Mouse (Mus musculus) layer of hippocampus, postnatal 10 days (tissue): ENCODE results near the gene Atp6v1g2. TPM values are rescaled to one million over a fixed set of nuclear protein-coding genes. Genes with fewer than 3 reads are reported as not detected.

Source experiments
- DNase-seq, 2 experiments: peaks; one replicate each; pipeline ENCODE4 v3.0.0; 2021; ENCODE audit warnings: low spot score in 2 of 2
- long read RNA-seq: library from polyadenylated mRNA; stranded (forward); transcript quantifications from one replicate; pipeline ENCODE4 v2.0.0, GENCODE M21; 2023
- total RNA-seq, 2 experiments: library from RNA; stranded (reverse); gene quantifications; 2 replicates each; pipeline ENCODE4 v1.2.3; 2021

The Atp6v1g2 gene
- 100 to 1,000 TPM; 310 to 356 TPM for total RNA-seq
- long read RNA-seq, transcript Atp6v1g2-204 (2 exons, 1,041 nt): minor isoform, 23 of 558 reads
- long read RNA-seq, transcript Atp6v1g2-201 (3 exons, 1,528 nt): major isoform, 426 of 558 reads
- long read RNA-seq, partial matches to known transcripts: 4 of 558 reads
- long read RNA-seq, other reads (novel, unspliced or antisense): 105 of 558 reads

GRCm38 (mm10) chr17:35233114-35233980 is at the start of gene Atp6v1g2:
Gene Atp6v1g2 (plus strand): TSS chr17:35233660.
- no peak for DNase-seq

GRCm38 (mm10) chr17:35185639-35186611 is 47.5 kb upstream of the Atp6v1g2 start:
- no peak for DNase-seq

GRCm38 (mm10) chr17:35186681-35187080 is 46.8 kb upstream of the Atp6v1g2 start:
- DNase-seq: no peak

GRCm38 (mm10) chr17:35187345-35187744 is 46.1 kb upstream of the Atp6v1g2 start:
- no peak for DNase-seq

GRCm38 (mm10) chr17:35187959-35188610 is 45.4 kb upstream of the Atp6v1g2 start, which contains the start of gene Lst1:
Gene Lst1 (minus strand): TSS chr17:35188439.
- DNase-seq: no peak

GRCm38 (mm10) chr17:35189186-35189585 is 44.3 kb upstream of the Atp6v1g2 start:
- DNase-seq: no peak

GRCm38 (mm10) chr17:35190096-35190495 is 43.4 kb upstream of the Atp6v1g2 start:
- no peak for DNase-seq

GRCm38 (mm10) chr17:35191723-35192122 is 41.7 kb upstream of the Atp6v1g2 start:
- no peak for DNase-seq

GRCm38 (mm10) chr17:35192924-35193323 is 40.5 kb upstream of the Atp6v1g2 start:
- DNase-seq: no peak

- no peak for DNase-seq
These were observed 39.3 kb upstream of the Atp6v1g2 start, which contains the start of gene Ltb for GRCm38 (mm10) chr17:35193881-35194843. Gene Ltb (plus strand): TSS chr17:35194439.

- no peak for DNase-seq
These were observed 38.4 kb upstream of the Atp6v1g2 start for GRCm38 (mm10) chr17:35194844-35195630.

GRCm38 (mm10) chr17:35195631-35196320 is 37.7 kb upstream of the Atp6v1g2 start:
- peak; percentile 82 to 85 for DNase-seq

GRCm38 (mm10) chr17:35196321-35196641 is 37.2 kb upstream of the Atp6v1g2 start:
- no peak for DNase-seq

- no peak for DNase-seq
These were observed 36.3 kb upstream of the Atp6v1g2 start for GRCm38 (mm10) chr17:35197126-35197525.

GRCm38 (mm10) chr17:35198029-35198428 is 35.4 kb upstream of the Atp6v1g2 start:
- DNase-seq: no peak

- DNase-seq: no peak
These were observed 34.5 kb upstream of the Atp6v1g2 start for GRCm38 (mm10) chr17:35198946-35199345.

GRCm38 (mm10) chr17:35200398-35200797 is 33.1 kb upstream of the Atp6v1g2 start:
- no peak for DNase-seq

- DNase-seq: no peak
These were observed 32.3 kb upstream of the Atp6v1g2 start for GRCm38 (mm10) chr17:35201128-35201527.
